In the genomic region with DNA sequence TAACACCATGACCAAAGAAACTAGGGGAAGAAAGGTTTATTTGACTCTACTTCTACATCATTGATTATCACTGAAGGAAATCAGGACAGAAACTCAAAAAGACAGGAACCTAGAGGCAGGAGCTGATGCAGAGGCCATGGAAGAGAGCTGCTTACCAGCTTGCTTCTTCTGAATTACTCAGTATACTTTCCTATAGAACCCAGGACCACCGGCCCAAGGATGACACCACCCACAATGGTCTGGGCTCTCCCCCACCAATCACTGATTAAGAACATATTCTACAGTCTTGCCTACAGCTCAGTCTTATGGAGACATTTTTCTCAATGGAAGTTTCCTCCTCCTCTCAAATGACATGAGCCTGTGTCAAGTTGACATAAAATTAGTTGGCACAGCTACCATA, we compare ENCODE assay signal across 16 mouse cellular contexts.
"Had no signal": no experiment of that assay in that cellular context is flagged by ENCODE, and none has a peak within 500 bp of the region (broad histone marks: within the 10 kb centered on the region; RNA-seq: fewer than 3 reads in every experiment).

No protein-coding gene starts in this region.

- ATAC-seq: midbrain, embryonic 13.5 days; midbrain, embryonic 15.5 days had no signal

- H3K9ac ChIP-seq: liver, embryonic 14.5 days; lung, embryonic 14.5 days; midbrain, embryonic 13.5 days; midbrain, embryonic 15.5 days; neural tube, embryonic 13.5 days; neural tube, embryonic 15.5 days had no signal

- H3K9me3 ChIP-seq: midbrain, embryonic 10.5 days; midbrain, embryonic 13.5 days; midbrain, embryonic 15.5 days; neural tube, embryonic 13.5 days; neural tube, embryonic 15.5 days had no signal

- H3K4me1 ChIP-seq: midbrain, embryonic 13.5 days; midbrain, embryonic 15.5 days; neural tube, embryonic 13.5 days; neural tube, embryonic 15.5 days had no signal

- H3K4me3 ChIP-seq: midbrain, embryonic 10.5 days; midbrain, embryonic 13.5 days; midbrain, embryonic 15.5 days; myocyte; neural tube, embryonic 13.5 days; neural tube, embryonic 15.5 days had no signal

- H3K27me3 ChIP-seq: midbrain, embryonic 13.5 days; midbrain, embryonic 15.5 days; neural tube, embryonic 13.5 days; neural tube, embryonic 15.5 days had no signal

- H3K36me3 ChIP-seq: midbrain, embryonic 10.5 days; midbrain, embryonic 13.5 days; midbrain, embryonic 15.5 days; neural tube, embryonic 13.5 days; neural tube, embryonic 15.5 days had no signal

- H3K27ac ChIP-seq: liver, embryonic 14.5 days; midbrain, embryonic 10.5 days; midbrain, embryonic 13.5 days; midbrain, embryonic 15.5 days; neural tube, embryonic 13.5 days; neural tube, embryonic 15.5 days had no signal

- H3K4me2 ChIP-seq: lung, embryonic 14.5 days; midbrain, embryonic 13.5 days; midbrain, embryonic 15.5 days; neural tube, embryonic 13.5 days; neural tube, embryonic 15.5 days had no signal

- DNase-seq: lung, adult 18-20 months; lung, embryonic 14.5 days; lung, postnatal 14 days; lung, postnatal 4 days; retina, postnatal 1 day; right cerebral cortex, adult 18-20 months; right cerebral cortex, postnatal 25 days; right cerebral cortex, postnatal 4 days; spleen, adult 18-20 months had no signal
